Mouse (Mus musculus) testis, adult 2 months (tissue): ENCODE measurements at regions not wholly inside any gene's neighbourhood (a gene's known extent, or its start where the extent isn't known, plus 50 kb on each side); places are given as distances from the start of the nearest gene placed in this dataset.
"Not testable (repeated sequence)": the region's sequence is repeated elsewhere in the genome, so short reads cannot be mapped to it uniquely, and the experiment has no call there.

Experiments
- H3K27ac ChIP-seq: fragments of 200-500 bp; 2 replicates; pipeline ENCODE4 v1.5.1; 2012; ENCODE audit warnings: low read depth, low read length; ENCODE audit not compliant: control insufficient read depth, insufficient read depth
- H3K27me3 ChIP-seq: fragments of 200-500 bp; 2 replicates; pipeline ENCODE4 v1.6.1; 2012; ENCODE audit warnings: mild to moderate bottlenecking, low read length, moderate library complexity; ENCODE audit not compliant: control insufficient read depth, insufficient read depth
- H3K36me3 ChIP-seq: fragments of 200-500 bp; 2 replicates; pipeline ENCODE4 v1.6.1; 2012; ENCODE audit warnings: mild to moderate bottlenecking, low read length; ENCODE audit not compliant: control insufficient read depth, insufficient read depth
- H3K4me1 ChIP-seq: fragments of 200-500 bp; 2 replicates; pipeline ENCODE4 v1.6.1; 2012; ENCODE audit warnings: low read length; ENCODE audit not compliant: control insufficient read depth, insufficient read depth
- H3K4me3 ChIP-seq: fragments of 200-500 bp; 2 replicates; pipeline ENCODE4 v1.5.1; 2012; ENCODE audit warnings: low read depth, mild to moderate bottlenecking, low read length, moderate library complexity, mixed read lengths; ENCODE audit not compliant: control insufficient read depth
- CTCF ChIP-seq: fragments of 200-500 bp; IDR thresholded peaks from 2 replicates; pipeline ENCODE4 v1.5.1; 2012; ENCODE audit warnings: low read depth, mild to moderate bottlenecking, inconsistent platforms, low read length, moderate library complexity; ENCODE audit not compliant: control insufficient read depth, insufficient read depth, insufficient replicate concordance
- POLR2A ChIP-seq: fragments of 200-500 bp; IDR thresholded peaks from 2 replicates; pipeline ENCODE4 v1.6.1; 2012; ENCODE audit warnings: low read depth, mild to moderate bottlenecking, inconsistent platforms, low read length, moderate library complexity; ENCODE audit not compliant: control insufficient read depth

DNA sequence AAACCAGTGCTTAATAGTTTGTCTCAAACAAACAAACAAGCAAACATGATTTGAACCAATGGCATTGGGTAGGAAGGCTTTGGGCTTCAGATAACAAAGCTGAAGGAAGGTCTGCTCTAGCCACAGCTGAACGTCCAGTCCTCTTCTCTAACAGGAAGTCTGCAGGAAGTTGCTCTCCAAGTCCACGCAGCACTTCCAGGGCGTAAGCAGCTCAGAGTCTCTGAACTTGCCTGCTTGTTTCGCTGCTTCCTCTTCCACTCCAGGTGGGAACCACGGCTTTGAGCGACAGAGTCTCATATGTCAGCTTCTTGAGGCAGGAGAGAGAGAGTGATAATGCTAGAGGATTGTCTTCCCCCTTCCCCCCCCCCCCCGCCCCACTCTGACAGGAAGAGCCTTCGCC lies 123.6 kb downstream of the Tnfrsf21 start:
- no peaks in the 10 kb centered on the region for H3K36me3 ChIP-seq
- peaks cover 2% of the 10 kb centered on the region for H3K4me1 ChIP-seq
- H3K4me3 ChIP-seq = no peak overlapping the region
- no peak overlapping the region for H3K27ac ChIP-seq
- H3K27me3 ChIP-seq = no peaks in the 10 kb centered on the region
- TF ChIP-seq CTCF = no peak
- no peak for TF ChIP-seq POLR2A

DNA sequence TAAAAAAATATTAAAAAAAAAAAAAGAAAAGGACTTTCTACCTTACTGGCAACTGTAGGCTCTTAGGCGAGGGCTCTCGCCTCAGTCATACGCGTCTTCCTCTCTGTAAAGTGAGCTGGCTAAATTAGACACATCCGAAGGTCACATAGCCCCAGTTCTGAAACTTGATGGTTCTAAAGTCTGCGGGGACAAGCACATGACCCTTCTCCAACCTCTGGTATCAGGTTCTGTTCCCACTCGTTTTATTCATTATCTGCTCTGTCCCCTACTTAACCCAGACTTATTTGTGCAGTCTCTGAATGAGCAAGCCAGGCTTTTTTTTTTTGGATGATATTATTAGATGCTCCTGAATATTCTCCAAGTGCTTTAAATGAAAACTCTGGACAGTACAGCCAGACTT lies 125.4 kb downstream of the Tnfrsf21 start:
- no peak overlapping the region for H3K27ac ChIP-seq

DNA sequence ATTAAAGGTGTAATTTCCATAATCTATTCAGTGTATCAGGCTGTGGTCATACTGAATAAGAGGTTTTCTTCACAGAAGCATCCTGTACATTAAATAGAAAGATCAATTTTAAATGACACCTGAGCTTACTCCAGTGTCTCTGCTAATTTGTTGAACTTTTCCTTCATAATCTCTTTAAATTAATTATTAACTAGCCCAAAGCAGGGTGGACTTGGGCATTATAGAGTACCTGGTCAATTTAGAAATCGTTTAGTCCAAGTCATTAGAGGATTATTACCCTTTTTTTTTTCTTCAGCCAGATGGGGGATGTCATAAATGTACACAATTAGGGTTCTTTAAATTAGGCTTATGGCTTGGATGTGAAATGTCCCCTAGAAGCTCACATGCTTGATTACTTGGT lies 124.4 kb upstream of the Adgrf1 start:
- no peak for TF ChIP-seq POLR2A
- TF ChIP-seq CTCF = no peak

More for the DNA sequence above, 125.4 kb downstream of the Tnfrsf21 start:
- no peaks in the 10 kb centered on the region for H3K27me3 ChIP-seq
- peaks cover 2% of the 10 kb centered on the region; the same call in 1 of the 2 replicates for H3K4me1 ChIP-seq
- H3K4me3 ChIP-seq = no peak overlapping the region
- no peaks in the 10 kb centered on the region for H3K36me3 ChIP-seq
- TF ChIP-seq CTCF (no peak), POLR2A (no peak)

DNA sequence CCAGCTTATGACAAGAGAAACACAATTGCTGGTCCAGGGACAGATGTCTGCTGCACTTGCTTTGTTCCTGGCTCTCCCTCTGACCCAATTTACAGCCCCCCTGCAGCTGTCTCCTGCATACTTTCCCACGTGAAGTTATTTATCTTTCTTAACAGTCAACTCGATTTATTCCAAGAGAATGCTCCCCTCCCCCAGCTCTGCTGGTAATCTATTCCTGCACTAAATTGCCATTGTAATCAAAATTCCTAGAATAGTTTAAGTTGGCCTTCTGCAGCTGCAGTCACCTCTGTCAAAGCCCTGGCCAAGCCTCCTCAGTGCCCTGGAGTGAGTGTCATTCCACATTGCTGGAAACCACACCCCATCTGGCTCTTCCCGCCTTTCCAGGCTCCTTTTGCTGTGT lies 122.2 kb upstream of the Adgrf1 start:
- H3K27ac ChIP-seq = no peak overlapping the region
- H3K4me1 ChIP-seq = no peaks in the 10 kb centered on the region

More for the DNA sequence above, 124.4 kb upstream of the Adgrf1 start:
- no peaks in the 10 kb centered on the region for H3K36me3 ChIP-seq
- H3K27ac ChIP-seq = no peak overlapping the region
- H3K4me1 ChIP-seq = no peaks in the 10 kb centered on the region
- no peaks in the 10 kb centered on the region for H3K27me3 ChIP-seq
- H3K4me3 ChIP-seq = no peak overlapping the region

DNA sequence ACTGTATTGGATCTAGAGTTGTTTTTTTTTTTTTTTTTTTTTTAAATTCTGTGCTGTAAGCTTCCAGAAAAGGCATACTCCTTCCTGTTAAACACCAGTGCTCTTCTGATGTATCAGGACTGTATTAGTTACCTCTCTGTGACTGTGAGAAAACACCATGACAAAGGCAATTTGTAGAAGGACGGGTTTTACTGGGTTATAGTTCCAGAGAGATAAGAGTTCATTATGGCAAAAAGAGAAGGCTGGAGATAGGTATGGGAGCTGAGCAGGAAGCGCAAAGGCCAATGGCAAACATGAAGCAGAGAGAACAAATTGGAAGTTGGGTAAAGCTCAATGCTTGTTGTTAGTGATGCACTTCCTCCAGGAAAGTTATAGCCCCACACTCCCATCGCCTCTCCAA lies 117.5 kb upstream of the Adgrf1 start:
- no peak for TF ChIP-seq POLR2A
- TF ChIP-seq CTCF = no peak
- Histone ChIP-seq H3K4me3 (no peak overlapping the region), H3K27me3 (no peaks in the 10 kb centered on the region), H3K27ac (no peak overlapping the region), H3K36me3 (no peaks in the 10 kb centered on the region), H3K4me1 (no peaks in the 10 kb centered on the region)

More for the DNA sequence above, 122.2 kb upstream of the Adgrf1 start:
- TF ChIP-seq CTCF (no peak), POLR2A (no peak)
- Histone ChIP-seq H3K36me3 (no peaks in the 10 kb centered on the region), H3K4me3 (no peak overlapping the region), H3K27me3 (no peaks in the 10 kb centered on the region)

DNA sequence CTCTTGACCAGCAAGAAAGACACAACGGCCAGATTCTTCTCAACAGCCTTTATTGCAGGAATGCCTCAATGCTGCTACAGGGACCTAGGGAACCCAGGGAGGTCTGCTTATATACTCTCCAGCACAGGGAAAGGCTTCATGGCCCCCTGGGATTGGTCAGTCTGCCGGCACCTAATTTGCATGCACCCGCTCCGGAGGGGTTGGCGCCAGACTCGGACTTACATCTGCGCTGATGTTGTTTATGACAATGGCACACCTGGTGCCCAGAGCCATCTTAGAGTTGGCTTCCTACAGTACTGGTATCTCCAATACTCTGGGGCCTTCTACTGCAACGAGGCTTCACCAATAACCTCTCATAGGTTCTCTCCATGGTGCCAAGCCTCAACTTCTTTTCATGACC lies 114.9 kb upstream of the Adgrf1 start:
- not testable (repeated sequence) for H3K27ac ChIP-seq, H3K4me3 ChIP-seq, H3K36me3 ChIP-seq, H3K4me1 ChIP-seq, H3K27me3 ChIP-seq

DNA sequence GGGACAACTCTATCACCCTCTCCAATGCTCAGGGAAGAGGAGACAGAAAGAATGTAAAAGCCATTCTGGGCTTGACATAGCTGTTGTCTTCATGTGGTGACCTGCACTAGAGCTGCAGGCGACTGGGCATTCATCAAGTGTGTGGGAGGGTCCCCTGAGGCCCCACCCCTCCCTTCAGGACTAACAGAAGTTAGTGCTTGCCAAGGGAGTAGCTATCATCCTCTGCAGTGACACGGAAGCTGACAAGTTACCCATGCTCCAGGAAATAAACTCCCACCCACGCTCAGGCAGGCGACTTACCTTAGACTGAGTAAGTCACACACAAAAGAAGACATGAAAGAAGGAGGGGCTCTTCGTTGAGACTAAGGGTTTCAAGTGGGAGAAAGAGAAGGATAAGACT lies 114.0 kb upstream of the Adgrf1 start:
- no peak for TF ChIP-seq CTCF
- no peak for TF ChIP-seq POLR2A

DNA sequence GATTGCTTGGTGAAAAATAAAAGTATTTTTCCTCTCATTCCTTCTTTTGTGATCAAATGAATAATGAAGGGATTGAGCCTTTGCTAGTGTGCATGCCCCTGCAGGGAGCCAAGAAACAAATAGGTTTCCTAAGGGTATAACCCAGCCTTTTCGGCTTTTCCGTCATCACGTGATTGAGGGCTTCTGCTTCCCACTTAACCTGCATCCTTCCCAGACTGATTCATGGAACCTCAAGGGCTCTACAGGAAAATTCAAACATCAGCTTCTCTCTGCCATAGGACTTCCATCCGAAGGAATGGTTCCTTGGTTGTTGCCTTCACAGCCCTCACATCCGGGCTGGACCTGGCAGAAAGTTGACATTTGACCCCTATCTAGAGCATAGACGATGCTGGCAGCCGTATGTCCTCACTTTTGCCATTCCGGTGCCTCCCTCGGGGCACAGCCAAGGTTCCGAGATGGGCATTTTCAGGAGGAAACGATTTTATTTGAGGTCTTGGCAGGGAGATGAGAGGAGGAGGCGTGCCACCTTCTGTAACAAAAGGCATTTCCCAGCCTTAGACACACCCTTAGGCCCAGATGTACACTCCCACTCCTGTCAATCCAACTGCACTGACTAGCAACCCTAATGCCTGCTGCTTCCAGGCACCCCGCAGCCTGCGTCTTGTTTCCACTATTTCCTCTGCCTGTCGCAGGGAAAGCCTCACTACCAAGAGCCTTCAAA lies 112.2 kb upstream of the Adgrf1 start:
- Histone ChIP-seq H3K27me3 (no peaks in the 10 kb centered on the region), H3K4me3 (no peak overlapping the region), H3K36me3 (no peaks in the 10 kb centered on the region), H3K27ac (no peak overlapping the region), H3K4me1 (peaks cover 3% of the 10 kb centered on the region)
- no peak for TF ChIP-seq CTCF
- TF ChIP-seq POLR2A = no peak

More for the DNA sequence above, 114.0 kb upstream of the Adgrf1 start:
- no peaks in the 10 kb centered on the region for H3K27me3 ChIP-seq
- H3K27ac ChIP-seq = no peak overlapping the region
- H3K4me3 ChIP-seq = no peak overlapping the region
- peaks cover 3% of the 10 kb centered on the region for H3K4me1 ChIP-seq
- H3K36me3 ChIP-seq = no peaks in the 10 kb centered on the region
